Mouse (Mus musculus): Measurements from ENCODE around the gene Sirpb1c. TPM values are rescaled to one million over a fixed set of nuclear protein-coding genes. Genes with fewer than 3 reads are reported as not detected.
"Not testable (repeated sequence)": the region's sequence is repeated elsewhere in the genome, so short reads cannot be mapped to it uniquely, and the experiment has no call there.

Gene Sirpb1c
- not detected in 2 replicates for polyA plus RNA-seq (2015; fragmentation: Nextera tagmentation; extraction: Ambion mirVana)

DNA sequence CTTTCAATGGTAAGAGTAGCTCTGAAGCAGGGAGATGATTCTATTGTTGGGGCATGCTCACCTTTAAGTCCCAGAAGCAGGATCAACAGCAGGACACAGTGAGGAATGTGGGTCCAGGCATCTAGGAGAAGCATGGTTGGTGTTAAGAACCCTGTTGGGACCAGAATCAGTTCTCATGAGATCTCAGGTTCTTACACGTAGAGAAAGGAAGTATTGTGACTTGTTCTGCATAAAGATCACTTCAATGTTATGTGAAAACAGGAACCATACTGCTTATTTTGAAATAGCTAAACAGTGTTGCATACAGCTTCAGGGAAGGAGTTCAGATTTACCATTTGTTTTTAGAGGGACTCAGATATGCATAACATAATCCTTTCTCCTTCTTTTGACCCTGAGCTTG lies at the start of gene Sirpb1c:
Gene Sirpb1c, minus strand, starts transcription at position 249 of the 400 bp plus-strand sequence.
- not testable (repeated sequence) for H3K4me2 ChIP-seq; H3K4me1 ChIP-seq (replicated peaks); H3K27me3 ChIP-seq; H3K36me3 ChIP-seq; ATAC-seq (ENCODE audit: low read depth); H3K9me3 ChIP-seq; H3K9ac ChIP-seq; H3K4me3 ChIP-seq; H3K27ac ChIP-seq (replicated peaks)
- WGBS = 88% methylated on average over 1 of the region's 1 CpGs

GRCm38 (mm10) chr3:15886380-15886779 lies 38.1 kb upstream of the Sirpb1c start:
- 95% methylated on average over 3 of the region's 3 CpGs for WGBS
- Histone ChIP-seq H3K4me1 (replicated peaks) (no peaks in the 10 kb centered on the region), H3K27me3 (no peaks in the 10 kb centered on the region), H3K36me3 (no peaks in the 10 kb centered on the region), H3K4me2 (no peak overlapping the region), H3K4me3 (no peak overlapping the region), H3K9me3 (no peaks in the 10 kb centered on the region; the same call in 1 of the 2 replicates), H3K9ac (no peak overlapping the region), H3K27ac (replicated peaks) (no peak overlapping the region)
- ATAC-seq (ENCODE audit: low read depth) = no peak

GRCm38 (mm10) chr3:15855773-15856172 lies 7.4 kb upstream of the Sirpb1c start:
- not testable (repeated sequence) for ATAC-seq (ENCODE audit: low read depth); H3K9me3 ChIP-seq; H3K27ac ChIP-seq (replicated peaks); H3K36me3 ChIP-seq; H3K4me3 ChIP-seq; H3K9ac ChIP-seq; H3K27me3 ChIP-seq; H3K4me1 ChIP-seq (replicated peaks); H3K4me2 ChIP-seq

DNA sequence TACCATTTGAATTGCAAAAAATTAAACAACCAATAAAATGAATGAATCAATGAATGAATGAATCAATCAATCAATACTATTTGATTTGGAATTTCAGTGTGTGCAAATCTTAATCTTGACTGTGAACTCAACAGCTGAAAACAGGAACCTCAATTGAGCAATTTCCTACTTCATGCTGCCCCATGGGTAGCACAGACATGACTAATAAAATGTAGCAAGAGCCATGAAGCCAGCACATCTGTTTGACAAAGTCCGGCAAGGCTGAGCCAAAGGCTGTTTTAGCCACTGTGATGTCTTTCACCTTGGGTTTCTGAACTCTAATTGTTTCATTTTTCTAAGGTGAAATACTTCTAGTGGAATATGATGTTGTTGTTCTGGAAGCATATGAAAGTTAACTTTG lies 1.6 kb upstream of the Sirpb1c start:
- Histone ChIP-seq H3K27ac (replicated peaks) (no peak overlapping the region), H3K4me3 (no peak overlapping the region), H3K27me3 (no peaks in the 10 kb centered on the region), H3K9me3 (peaks cover 5% of the 10 kb centered on the region), H3K36me3 (no peaks in the 10 kb centered on the region), H3K9ac (no peak overlapping the region), H3K4me1 (replicated peaks) (no peaks in the 10 kb centered on the region), H3K4me2 (no peak overlapping the region)
- 97% methylated on average over 1 of the region's 1 CpGs for WGBS
- ATAC-seq (ENCODE audit: low read depth) = no peak

- H3K27ac ChIP-seq (replicated peaks) = no peak overlapping the region
- WGBS = 83% methylated on average over 3 of the region's 3 CpGs
- no peak overlapping the region for H3K4me2 ChIP-seq
- no peak for ATAC-seq (ENCODE audit: low read depth)
- H3K9me3 ChIP-seq = peaks cover 6% of the 10 kb centered on the region
- no peak overlapping the region for H3K4me3 ChIP-seq
- no peaks in the 10 kb centered on the region for H3K27me3 ChIP-seq
- no peak overlapping the region for H3K9ac ChIP-seq
- no peaks in the 10 kb centered on the region for H3K4me1 ChIP-seq (replicated peaks)
- H3K36me3 ChIP-seq = no peaks in the 10 kb centered on the region
Observed at GRCm38 (mm10) chr3:15847332-15848047, 838 bp downstream of the Sirpb1c start.

- H3K27ac ChIP-seq (replicated peaks); H3K9me3 ChIP-seq; H3K4me3 ChIP-seq; H3K27me3 ChIP-seq; H3K4me2 ChIP-seq; ATAC-seq (ENCODE audit: low read depth); H3K36me3 ChIP-seq; H3K9ac ChIP-seq; H3K4me1 ChIP-seq (replicated peaks): not testable (repeated sequence)
- WGBS = 81% methylated on average over 2 of the region's 2 CpGs
Observed at GRCm38 (mm10) chr3:15773642-15774041, 74.7 kb downstream of the Sirpb1c start.

Other genes starting within 250 kb of the Sirpb1c start
- not detected in 2 replicates for gene Gm5150, start 157.9 kb upstream of the Sirpb1c start, polyA plus RNA-seq (2015; fragmentation: Nextera tagmentation; extraction: Ambion mirVana)

Data from neural tube, embryonic 13.5 days (tissue).